Mouse (Mus musculus) neural tube, embryonic 13.5 days (tissue): ENCODE measurements around the gene Kcnc4. TPM values are rescaled to one million over a fixed set of nuclear protein-coding genes. Genes with fewer than 3 reads are reported as not detected.

Experiments
- ATAC-seq: fragments of 200-750 bp; cut with Nextera tagmentation; 2 replicates; pipeline ENCODE4 v1.8.0; 2017; ENCODE audit warnings: low read depth, mild to moderate bottlenecking, moderate TSS enrichment, moderate library complexity
- H3K27ac ChIP-seq: fragments of 300-500 bp; sonication (generic); replicated peaks from 2 replicates; pipeline ENCODE4 v1.5.1; 2015; ENCODE audit warnings: moderate library complexity, mild to moderate bottlenecking, inconsistent platforms
- H3K27me3 ChIP-seq: fragments of 300-500 bp; sonication (generic); 2 replicates; pipeline ENCODE4 v1.6.1; 2015; ENCODE audit warnings: mild to moderate bottlenecking, inconsistent platforms
- H3K36me3 ChIP-seq: fragments of 300-500 bp; sonication (generic); 2 replicates; pipeline ENCODE4 v1.6.1; 2015; ENCODE audit warnings: mild to moderate bottlenecking, inconsistent platforms
- H3K4me1 ChIP-seq: fragments of 300-500 bp; sonication (generic); replicated peaks from 2 replicates; pipeline ENCODE4 v1.6.1; 2015; ENCODE audit warnings: inconsistent platforms
- H3K4me2 ChIP-seq: fragments of 300-500 bp; sonication (generic); 2 replicates; pipeline ENCODE4 v1.6.1; 2015; ENCODE audit warnings: inconsistent platforms, mild to moderate bottlenecking, moderate library complexity
- H3K4me3 ChIP-seq: fragments of 300-500 bp; sonication (generic); 2 replicates; pipeline ENCODE4 v1.5.1; 2015; ENCODE audit warnings: mild to moderate bottlenecking, inconsistent platforms
- H3K9ac ChIP-seq: fragments of 300-500 bp; sonication (generic); 2 replicates; pipeline ENCODE4 v1.6.1; 2015; ENCODE audit warnings: moderate library complexity, mild to moderate bottlenecking, inconsistent platforms
- H3K9me3 ChIP-seq: fragments of 300-500 bp; sonication (generic); 2 replicates; pipeline ENCODE4 v1.6.1; 2016; ENCODE audit warnings: inconsistent platforms
- WGBS: fragments of 180-500 bp; shearing (Covaris S2); methylation state at CpG from one replicate; pipeline ENCODE4 v1.1.7; 2015; 5-methylcytosine and 5-hydroxymethylcytosine counted together
- polyA plus RNA-seq: library from polyadenylated mRNA; unstranded; fragments of >200 nt; fragmentation: Nextera tagmentation; extraction: Ambion mirVana; gene quantifications from 2 replicates; pipeline ENCODE4 v1.2.1, GENCODE M21; 2015

The Kcnc4 gene
- polyA plus RNA-seq, 1 experiment from 2014 or later, result 1.8 TPM

DNA sequence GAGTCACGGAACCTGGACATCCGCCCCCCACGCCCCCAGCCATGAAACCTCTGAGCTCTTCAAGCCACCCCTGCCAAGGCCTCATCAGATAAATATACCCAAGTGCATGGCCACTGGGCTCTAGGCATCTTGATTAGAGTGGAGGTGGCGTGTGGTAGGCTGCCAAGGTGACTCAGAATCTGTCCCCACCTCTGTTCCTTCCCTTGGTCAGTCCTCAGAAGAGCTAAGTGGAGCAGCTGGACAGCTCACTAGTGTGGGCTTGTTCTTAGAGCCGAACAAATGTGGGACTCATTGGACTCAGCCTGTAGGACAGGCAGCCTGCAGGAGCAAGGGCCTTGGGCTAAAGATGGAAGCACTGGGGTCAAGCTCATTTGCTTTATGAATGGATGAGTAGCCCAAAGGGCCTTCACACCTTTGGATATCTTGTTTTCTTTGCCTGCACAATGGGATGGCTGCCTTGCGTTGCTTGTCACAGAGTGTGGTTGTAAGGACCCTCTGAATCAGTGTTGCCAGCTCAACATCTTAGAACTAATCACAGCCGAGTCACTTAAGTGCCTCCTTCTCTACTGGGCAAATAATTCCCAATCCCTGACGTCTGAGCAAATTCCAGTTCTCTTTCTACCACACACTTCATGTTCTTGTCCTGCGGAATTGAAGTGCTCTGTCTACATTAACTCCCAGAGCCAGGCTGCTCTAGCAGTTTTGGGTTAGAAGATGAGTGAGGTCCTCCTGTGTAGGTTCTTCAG, 42.6 kb downstream of the Kcnc4 start:
- H3K27ac ChIP-seq, result no peak overlapping the region
- H3K27me3 ChIP-seq, result no peaks in the 10 kb centered on the region
- H3K4me2 ChIP-seq, result no peak overlapping the region
- no peak for ATAC-seq
- no peaks in the 10 kb centered on the region for H3K36me3 ChIP-seq
- no peaks in the 10 kb centered on the region for H3K9me3 ChIP-seq
- WGBS, result 91% methylated on average over 9 of the region's 9 CpGs
- H3K4me1 ChIP-seq, result peaks cover 19% of the 10 kb centered on the region
- H3K9ac ChIP-seq, result no peak overlapping the region
- no peak overlapping the region for H3K4me3 ChIP-seq

DNA sequence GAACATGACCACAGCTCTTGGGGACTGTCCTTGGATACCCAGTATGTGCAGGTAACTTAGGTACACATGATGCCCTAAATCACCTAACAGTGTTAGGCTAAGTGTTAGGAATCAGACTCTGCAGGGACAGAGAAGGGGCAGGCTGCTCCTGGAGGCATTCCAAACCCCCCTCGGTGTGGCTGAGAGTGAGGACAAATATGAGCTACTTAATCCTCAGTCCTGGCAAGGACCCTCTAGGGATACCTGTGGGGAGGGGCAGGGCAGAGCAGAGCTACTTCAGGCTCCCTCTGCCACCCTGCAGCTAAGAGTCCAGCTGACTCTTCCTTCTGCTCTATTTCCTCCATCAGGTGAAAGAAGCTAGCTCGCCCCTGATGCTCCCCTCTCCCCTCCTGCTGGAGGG, 46.3 kb downstream of the Kcnc4 start:
- no peaks in the 10 kb centered on the region for H3K9me3 ChIP-seq
- no peak for ATAC-seq
- peaks cover 25% of the 10 kb centered on the region for H3K4me1 ChIP-seq
- no peaks in the 10 kb centered on the region for H3K36me3 ChIP-seq
- H3K9ac ChIP-seq, result no peak overlapping the region
- H3K27ac ChIP-seq, result no peak overlapping the region
- H3K4me2 ChIP-seq, result no peak overlapping the region
- H3K4me3 ChIP-seq, result no peak overlapping the region
- no peaks in the 10 kb centered on the region for H3K27me3 ChIP-seq
- 35% methylated on average over 2 of the region's 2 CpGs for WGBS

DNA sequence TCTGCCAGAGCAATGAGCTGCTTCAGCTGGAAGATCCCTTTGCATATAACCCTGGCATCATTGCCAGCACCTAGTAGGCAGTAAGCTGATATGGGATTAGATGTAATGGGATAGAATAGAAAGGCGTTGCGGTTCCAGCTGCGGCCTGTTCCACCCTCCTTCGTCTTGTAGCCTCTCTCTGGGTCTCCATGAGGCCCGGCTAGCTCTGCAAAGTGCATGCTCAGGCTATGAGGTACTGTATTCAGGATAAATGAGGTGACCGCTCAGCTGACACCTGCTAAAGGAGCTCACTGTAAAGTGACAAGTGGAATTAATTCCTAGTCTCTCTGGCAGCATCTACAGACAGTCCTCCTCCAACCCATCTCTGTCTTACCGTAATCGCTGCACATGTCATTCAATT, 46.8 kb downstream of the Kcnc4 start:
- peaks cover 25% of the 10 kb centered on the region for H3K4me1 ChIP-seq
- no peak overlapping the region for H3K4me3 ChIP-seq
- WGBS, result 78% methylated on average over 8 of the region's 8 CpGs
- no peaks in the 10 kb centered on the region for H3K9me3 ChIP-seq
- peak overlapping the region; percentile 61; the same call in 1 of the 2 replicates for H3K27ac ChIP-seq
- H3K36me3 ChIP-seq, result no peaks in the 10 kb centered on the region
- ATAC-seq, result no peak
- H3K4me2 ChIP-seq, result no peak overlapping the region
- no peak overlapping the region for H3K9ac ChIP-seq
- H3K27me3 ChIP-seq, result no peaks in the 10 kb centered on the region

DNA sequence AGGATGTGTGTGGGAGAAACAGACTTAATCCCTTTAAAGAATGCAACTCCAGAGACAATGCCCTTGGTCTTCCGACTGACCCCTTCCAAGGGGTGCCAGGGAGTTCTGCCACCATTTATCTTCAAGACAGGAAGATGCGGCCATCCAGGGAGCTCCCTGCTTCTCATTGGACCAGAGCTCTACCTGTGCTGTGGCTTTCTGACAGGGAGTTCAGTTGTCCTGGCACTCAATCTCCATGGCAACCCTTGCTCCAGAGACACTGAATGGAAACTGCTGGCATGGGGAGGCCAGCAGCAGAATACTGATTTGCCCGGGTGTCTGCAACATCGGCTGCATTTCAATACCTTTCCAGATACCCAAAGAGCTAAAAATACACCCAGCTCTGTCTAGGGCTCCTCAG, 47.7 kb downstream of the Kcnc4 start:
- WGBS, result 19% methylated on average over 4 of the region's 4 CpGs
- H3K4me2 ChIP-seq, result no peak overlapping the region
- H3K27me3 ChIP-seq, result no peaks in the 10 kb centered on the region
- H3K9ac ChIP-seq, result no peak overlapping the region
- peak overlapping the region; percentile 61 for H3K27ac ChIP-seq
- no peaks in the 10 kb centered on the region for H3K9me3 ChIP-seq
- H3K36me3 ChIP-seq, result no peaks in the 10 kb centered on the region
- no peak overlapping the region for H3K4me3 ChIP-seq
- ATAC-seq, result peak; percentile 91
- H3K4me1 ChIP-seq, result peaks cover 25% of the 10 kb centered on the region

DNA sequence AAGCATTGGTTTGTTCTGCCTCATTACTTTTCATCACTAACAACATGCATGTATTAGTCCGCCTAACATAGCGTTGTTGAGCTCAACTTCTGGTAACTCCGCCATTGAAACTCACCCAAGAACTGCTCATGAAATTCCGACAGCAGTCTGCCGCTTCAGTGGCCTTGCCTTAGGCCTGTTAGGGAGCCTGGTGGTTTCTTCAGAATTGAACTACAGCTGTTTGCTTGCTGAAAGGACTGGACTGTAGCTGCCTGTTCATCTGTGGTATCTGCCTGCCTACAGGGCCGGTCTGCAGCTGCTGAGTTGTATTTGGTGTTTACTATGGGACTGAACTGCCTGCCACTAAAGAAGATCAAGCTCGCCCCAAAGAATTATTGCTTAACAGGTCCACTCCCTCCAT, 58.0 kb downstream of the Kcnc4 start:
- Histone ChIP-seq H3K4me1 (no peaks in the 10 kb centered on the region), H3K9ac (no peak overlapping the region), H3K4me3 (no peak overlapping the region), H3K4me2 (no peak overlapping the region), H3K27me3 (no peaks in the 10 kb centered on the region), H3K36me3 (no peaks in the 10 kb centered on the region), H3K27ac (no peak overlapping the region), H3K9me3 (no peaks in the 10 kb centered on the region)
- ATAC-seq, result no peak
- 83% methylated on average over 7 of the region's 7 CpGs for WGBS

DNA sequence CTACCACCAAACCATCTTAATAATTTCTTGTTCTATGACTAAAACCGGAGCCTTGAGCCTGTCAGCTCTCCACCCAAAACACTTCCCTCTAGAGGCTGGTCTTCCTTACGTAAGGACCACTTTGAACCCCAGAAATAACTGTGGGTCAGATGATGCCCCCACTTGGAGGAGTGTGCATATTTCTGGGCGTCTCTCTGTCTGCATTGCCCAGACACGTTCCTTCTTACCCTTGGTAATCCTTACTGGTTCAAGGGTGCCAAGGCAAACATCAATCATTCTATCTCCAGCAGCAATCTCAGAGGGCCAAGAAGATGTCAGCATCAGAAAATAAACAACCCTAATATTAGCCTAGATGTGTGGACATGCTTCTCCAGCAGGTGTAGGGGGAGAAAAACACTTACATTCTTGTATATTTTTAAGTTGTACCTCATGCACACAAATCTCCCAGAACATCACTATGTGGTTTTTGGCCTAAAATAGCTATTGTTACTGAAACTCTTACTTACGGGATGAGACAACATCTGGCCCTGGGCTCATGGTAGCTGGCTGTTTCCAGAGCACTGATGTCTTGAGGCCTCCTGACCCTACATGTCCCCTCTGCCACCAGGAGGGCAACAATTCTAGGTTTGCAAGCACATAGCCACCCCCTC, 59.2 kb downstream of the Kcnc4 start:
- no peaks in the 10 kb centered on the region for H3K36me3 ChIP-seq
- WGBS, result 88% methylated on average over 5 of the region's 5 CpGs
- H3K27ac ChIP-seq, result no peak overlapping the region
- H3K9me3 ChIP-seq, result no peaks in the 10 kb centered on the region
- ATAC-seq, result no peak
- no peaks in the 10 kb centered on the region for H3K4me1 ChIP-seq
- no peak overlapping the region for H3K9ac ChIP-seq
- H3K4me2 ChIP-seq, result no peak overlapping the region
- no peaks in the 10 kb centered on the region for H3K27me3 ChIP-seq
- no peak overlapping the region for H3K4me3 ChIP-seq

DNA sequence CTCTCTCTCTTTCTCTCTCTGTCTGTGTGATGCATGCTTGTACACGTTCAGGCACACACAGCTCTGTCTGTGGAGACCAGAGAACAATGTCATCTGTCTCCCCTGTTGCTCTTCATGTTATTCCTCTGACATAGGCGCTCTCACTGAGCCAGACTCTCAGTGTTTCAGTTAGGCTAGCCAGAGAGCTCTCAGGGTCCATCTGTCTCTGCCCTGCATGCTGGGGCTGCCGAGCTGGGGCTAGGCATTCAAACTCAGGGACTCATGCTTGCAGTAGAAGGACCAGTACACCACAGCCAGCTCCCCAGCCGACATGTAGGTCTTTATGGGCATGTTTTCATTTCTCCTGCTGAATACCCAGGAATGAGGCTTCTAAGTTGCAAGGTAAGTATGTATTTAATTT, 68.2 kb downstream of the Kcnc4 start:
- H3K27ac ChIP-seq, result no peak overlapping the region
- no peaks in the 10 kb centered on the region for H3K27me3 ChIP-seq
- no peaks in the 10 kb centered on the region for H3K36me3 ChIP-seq
- ATAC-seq, result no peak
- no peak overlapping the region for H3K9ac ChIP-seq
- no peaks in the 10 kb centered on the region for H3K9me3 ChIP-seq
- 64% methylated on average over 4 of the region's 4 CpGs for WGBS
- H3K4me2 ChIP-seq, result no peak overlapping the region
- H3K4me1 ChIP-seq, result no peaks in the 10 kb centered on the region
- H3K4me3 ChIP-seq, result no peak overlapping the region

Other genes with a start within 250 kb of the Kcnc4 start
- gene Cym, start 237.8 kb downstream of the Kcnc4 start, polyA plus RNA-seq, result 0.27 and 1.2 TPM in 2 replicates
- not detected in 2 replicates for gene A630076J17Rik, start 228.9 kb downstream of the Kcnc4 start, polyA plus RNA-seq
- gene Prok1, start 219.8 kb downstream of the Kcnc4 start, polyA plus RNA-seq, result not detected in 2 replicates
- 220 and 227 TPM in 2 replicates for gene Lamtor5, start 180.7 kb downstream of the Kcnc4 start, polyA plus RNA-seq
- 1.9 and 2.0 TPM in 2 replicates for gene Slc16a4, start 168.3 kb downstream of the Kcnc4 start, polyA plus RNA-seq
- 8.4 TPM in 2 replicates for gene Rbm15, start 125.9 kb downstream of the Kcnc4 start, polyA plus RNA-seq
- gene Slc6a17, start 58.5 kb upstream of the Kcnc4 start, polyA plus RNA-seq, result 8.1 and 8.7 TPM in 2 replicates
- not detected in 2 replicates for gene Ubl4b, start 95.5 kb upstream of the Kcnc4 start, polyA plus RNA-seq
- gene Alx3, start 135.5 kb upstream of the Kcnc4 start, polyA plus RNA-seq, result 0.58 TPM in 1 of 2 replicates, not detected in the other
- not detected in 2 replicates for gene Gm10961, start 171.8 kb upstream of the Kcnc4 start, polyA plus RNA-seq
- 128 and 133 TPM in 2 replicates for gene Strip1, start 172.1 kb upstream of the Kcnc4 start, polyA plus RNA-seq
- 100 and 109 TPM in 2 replicates for gene Ahcyl1, start 237.0 kb upstream of the Kcnc4 start, polyA plus RNA-seq